Mouse (Mus musculus) lung, postnatal 0 days (tissue): ENCODE data around the gene Shisa9. TPM values are rescaled to one million over a fixed set of nuclear protein-coding genes. Genes with fewer than 3 reads are reported as not detected.
A peak's percentile ranks its signal among the peaks of the same experiment; 100 is the strongest.

Experiments used
- ATAC-seq: fragments of 200-750 bp; cut with Nextera tagmentation; 2 replicates; pipeline ENCODE4 v1.8.0; 2017; ENCODE audit warnings: moderate library complexity
- DNase-seq: peaks from one replicate; pipeline ENCODE4 v3.0.0-alpha.2; 2016; ENCODE audit warnings: low spot score
- H3K27ac ChIP-seq: fragments of 300-500 bp; sonication (generic); 2 replicates; pipeline ENCODE4 v1.5.1; 2014; ENCODE audit warnings: antibody characterized with exemption, mild to moderate bottlenecking, low read length, mixed read lengths
- H3K27me3 ChIP-seq: fragments of 300-500 bp; sonication (generic); replicated peaks from 2 replicates; pipeline ENCODE4 v1.6.1; 2014; ENCODE audit warnings: low read length, mixed read lengths; ENCODE audit not compliant: insufficient read depth
- H3K36me3 ChIP-seq: fragments of 300-500 bp; sonication (generic); 2 replicates; pipeline ENCODE4 v1.6.1; 2014; ENCODE audit warnings: low read length, mixed read lengths; ENCODE audit not compliant: insufficient read depth
- H3K4me1 ChIP-seq: fragments of 300-500 bp; sonication (generic); 2 replicates; pipeline ENCODE4 v1.6.1; 2014; ENCODE audit warnings: antibody characterized with exemption, low read depth, low read length, mixed read lengths; ENCODE audit not compliant: insufficient read depth
- H3K4me2 ChIP-seq: fragments of 300-500 bp; sonication (generic); replicated peaks from 2 replicates; pipeline ENCODE4 v1.6.1; 2014; ENCODE audit warnings: low read depth, mild to moderate bottlenecking, low read length, moderate library complexity, mixed read lengths
- H3K4me3 ChIP-seq: fragments of 300-500 bp; sonication (generic); 2 replicates; pipeline ENCODE4 v1.5.1; 2014; ENCODE audit warnings: low read depth, low read length
- H3K9ac ChIP-seq: fragments of 300-500 bp; sonication (generic); replicated peaks from 2 replicates; pipeline ENCODE4 v1.6.1; 2014; ENCODE audit warnings: low read depth, mild to moderate bottlenecking
- H3K9me3 ChIP-seq: fragments of 300-500 bp; sonication (generic); 2 replicates; pipeline ENCODE4 v1.6.1; 2016; ENCODE audit warnings: low read length, mixed read lengths
- CTCF ChIP-seq: IDR thresholded peaks from 2 replicates; pipeline ENCODE4 v1.5.1; 2016; ENCODE audit warnings: antibody characterized with exemption, mild to moderate bottlenecking
- EP300 ChIP-seq: IDR thresholded peaks from 2 replicates; pipeline ENCODE4 v1.6.1; 2016; ENCODE audit warnings: antibody characterized with exemption, mild to moderate bottlenecking, control low read depth
- WGBS: fragments of 180-500 bp; shearing (Covaris S2); extraction: QIAGEN DNeasy Blood & Tissue Kit; methylation state at CpG from one replicate; pipeline ENCODE4 v1.1.7; 2014; 5-methylcytosine and 5-hydroxymethylcytosine counted together
- polyA plus RNA-seq: library from polyadenylated mRNA; unstranded; fragments of >200 nt; fragmentation: Nextera tagmentation; extraction: Ambion mirVana; gene quantifications from 2 replicates; pipeline ENCODE4 v1.2.1, GENCODE M21; 2015

The Shisa9 gene
- polyA plus RNA-seq, 1 experiment from 2014 or later, result 1.5 TPM

DNA sequence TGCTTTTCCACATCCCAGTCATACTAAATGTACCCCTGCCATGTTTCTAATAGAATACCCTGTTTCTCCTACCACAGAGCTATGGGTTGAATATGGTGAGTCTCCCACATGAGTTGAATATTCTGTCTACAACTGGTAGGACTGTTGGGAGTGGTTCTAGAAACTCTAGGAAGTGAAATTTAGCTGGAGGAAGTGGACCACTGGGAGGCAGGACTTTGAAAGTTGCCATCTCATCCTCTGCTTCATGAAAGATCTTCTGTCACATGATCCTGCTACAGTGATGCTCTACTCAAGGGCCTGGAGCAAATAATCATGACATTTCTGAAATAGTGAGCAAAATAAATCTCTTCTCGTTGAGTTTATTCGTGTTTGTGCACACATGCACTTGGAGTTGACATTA, 7.2 kb upstream of the Shisa9 start:
- Histone ChIP-seq H3K27me3 (0 out of 2 replicates have a peak, but pooled peaks cover 3% of the 10 kb centered on the region), H3K36me3 (no peaks in the 10 kb centered on the region), H3K9ac (no peak overlapping the region), H3K4me1 (no peaks in the 10 kb centered on the region), H3K4me2 (no peak overlapping the region), H3K4me3 (no peak overlapping the region), H3K9me3 (no peaks in the 10 kb centered on the region), H3K27ac (no peak overlapping the region)
- WGBS, result 74% methylated on average over 2 of the region's 2 CpGs
- ATAC-seq (no peak), DNase-seq (no peak)
- TF ChIP-seq CTCF (no peak), EP300 (no peak)

GRCm38 (mm10) chr16:11980764-11981163, 3.1 kb upstream of the Shisa9 start:
- 21% methylated on average over 3 of the region's 3 CpGs for WGBS
- DNase-seq (peak; percentile 52), ATAC-seq (no peak)
- Histone ChIP-seq H3K27ac (no peak overlapping the region), H3K36me3 (no peaks in the 10 kb centered on the region), H3K27me3 (peaks cover 32% of the 10 kb centered on the region), H3K9me3 (no peaks in the 10 kb centered on the region), H3K4me2 (no peak overlapping the region), H3K4me1 (0 out of 2 replicates have a peak, but pooled peaks cover 3% of the 10 kb centered on the region), H3K4me3 (no peak overlapping the region), H3K9ac (no peak overlapping the region)
- TF ChIP-seq CTCF (peak; percentile 76), EP300 (no peak)

GRCm38 (mm10) chr16:11983106-11983615, 752 bp upstream of the Shisa9 start:
- ATAC-seq (no peak), DNase-seq (no peak)
- no peak overlapping the region for H3K9ac ChIP-seq
- H3K9me3 ChIP-seq, result no peaks in the 10 kb centered on the region
- H3K4me1 ChIP-seq, result 0 out of 2 replicates have a peak, but pooled peaks cover 3% of the 10 kb centered on the region
- TF ChIP-seq CTCF, result 0 out of 2 replicates have a peak, but pooled peaks have one; percentile 12
- TF ChIP-seq EP300, result no peak
- peak overlapping the region; percentile 85 for H3K4me2 ChIP-seq
- WGBS, result 5% methylated on average over 17 of the region's 25 CpGs
- peaks cover 44% of the 10 kb centered on the region for H3K27me3 ChIP-seq
- H3K36me3 ChIP-seq, result no peaks in the 10 kb centered on the region
- H3K4me3 ChIP-seq, result peak overlapping the region; percentile 46
- H3K27ac ChIP-seq, result no peak overlapping the region

- TF ChIP-seq EP300 (no peak), CTCF (no peak; the same call in 1 of the 2 replicates)
- DNase-seq, result no peak
- WGBS, result under 1% methylated on average over 64 of the region's 76 CpGs
Observed at GRCm38 (mm10) chr16:11984271-11984791, 418 bp downstream of the Shisa9 start.

DNA sequence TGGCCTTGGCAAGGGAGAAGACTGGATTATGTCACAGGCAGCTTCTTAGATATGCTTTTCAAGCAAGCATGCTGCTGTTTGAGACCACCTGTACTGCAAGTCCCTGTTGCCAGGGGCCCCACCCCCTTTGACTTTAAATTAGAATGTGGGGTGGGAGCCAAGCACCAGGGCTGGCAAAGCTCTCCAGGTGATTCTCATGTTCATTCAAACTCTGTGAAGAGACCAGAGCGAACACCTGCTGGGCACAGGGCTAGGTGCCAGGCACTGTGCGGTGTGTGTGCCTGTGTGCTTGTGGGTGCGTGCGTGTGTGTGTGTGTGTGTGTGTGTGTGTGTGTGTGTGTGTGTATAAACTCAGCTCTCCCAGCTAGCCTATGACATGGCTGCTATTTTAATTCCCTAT, 3.1 kb downstream of the Shisa9 start:
- DNase-seq, result no peak
- WGBS, result 72% methylated on average over 4 of the region's 4 CpGs
- no peak overlapping the region for H3K9ac ChIP-seq
- H3K9me3 ChIP-seq, result no peaks in the 10 kb centered on the region
- TF ChIP-seq EP300, result no peak
- TF ChIP-seq CTCF, result no peak
- ATAC-seq, result no peak
- peaks cover 41% of the 10 kb centered on the region for H3K27me3 ChIP-seq
- H3K4me3 ChIP-seq, result no peak overlapping the region
- no peak overlapping the region for H3K27ac ChIP-seq
- H3K4me2 ChIP-seq, result no peak overlapping the region
- 0 out of 2 replicates have a peak, but pooled peaks cover 3% of the 10 kb centered on the region for H3K4me1 ChIP-seq
- no peaks in the 10 kb centered on the region for H3K36me3 ChIP-seq

More at GRCm38 (mm10) chr16:11984271-11984791, 418 bp downstream of the Shisa9 start:
- Histone ChIP-seq H3K36me3 (no peaks in the 10 kb centered on the region), H3K9me3 (no peaks in the 10 kb centered on the region), H3K4me3 (peak overlapping the region; percentile 46), H3K27me3 (peaks cover 44% of the 10 kb centered on the region), H3K9ac (no peak overlapping the region), H3K27ac (no peak overlapping the region), H3K4me2 (peak overlapping the region; percentile 85), H3K4me1 (0 out of 2 replicates have a peak, but pooled peaks cover 3% of the 10 kb centered on the region)
- peak; percentile 63 for ATAC-seq

DNA sequence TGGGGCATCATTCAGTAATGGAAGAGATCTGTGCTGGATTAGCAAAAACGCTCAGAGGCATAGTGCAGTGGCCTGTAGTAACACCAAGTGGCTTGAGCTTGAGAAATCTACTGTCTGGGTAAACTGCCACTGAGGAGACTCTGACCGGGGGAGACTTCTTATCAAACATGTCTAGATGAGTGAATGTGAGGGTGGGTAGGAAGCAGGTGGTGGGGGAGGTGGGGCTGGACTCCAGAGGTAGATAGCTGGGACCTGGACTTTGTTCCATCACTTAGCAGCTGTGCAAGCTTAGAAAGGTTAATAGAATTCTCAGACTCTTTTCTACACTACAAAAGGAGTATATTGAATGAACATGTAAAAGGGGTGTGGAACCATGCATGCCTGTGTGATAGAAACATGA, 21.3 kb downstream of the Shisa9 start:
- no peak overlapping the region for H3K27ac ChIP-seq
- 60% methylated on average over 2 of the region's 2 CpGs for WGBS
- no peak overlapping the region for H3K4me3 ChIP-seq
- no peaks in the 10 kb centered on the region for H3K36me3 ChIP-seq
- TF ChIP-seq CTCF (no peak), EP300 (no peak)
- no peak overlapping the region for H3K9ac ChIP-seq
- ATAC-seq, result no peak
- H3K4me1 ChIP-seq, result no peaks in the 10 kb centered on the region
- H3K9me3 ChIP-seq, result no peaks in the 10 kb centered on the region
- DNase-seq, result no peak
- no peaks in the 10 kb centered on the region for H3K27me3 ChIP-seq
- H3K4me2 ChIP-seq, result no peak overlapping the region
